Mouse (Mus musculus) CH12F3 (cell line): Measurements from ENCODE around the gene Hsf5.

Experiments
- in situ Hi-C: fragments of 300-500 bp; cut with MboI; formaldehyde crosslinking; loops from 2 replicates; pipeline ENCODE4 v1.14.3; 2020; ENCODE audit warnings: low sequenced_read_pairs

Hsf5 gene

GRCm38 (mm10) chr11:87629859-87630258 lies 12.9 kb downstream of the Hsf5 start:
- in situ Hi-C loops: no loop called here

GRCm38 (mm10) chr11:87638793-87639192 lies 21.8 kb downstream of the Hsf5 start:
- in situ Hi-C loops: no loop called here

GRCm38 (mm10) chr11:87639206-87639605 lies 22.2 kb downstream of the Hsf5 start:
- in situ Hi-C loops: no loop called here

- in situ Hi-C loops: no loop called here
These were observed 25.9 kb downstream of the Hsf5 start for GRCm38 (mm10) chr11:87642865-87643264.

GRCm38 (mm10) chr11:87654693-87655092 lies 37.7 kb downstream of the Hsf5 start:
- in situ Hi-C loops: no loop called here

GRCm38 (mm10) chr11:87659216-87659615 lies 42.3 kb downstream of the Hsf5 start:
- in situ Hi-C loops: no loop called here

- in situ Hi-C loops: loop anchor here (10.0 kb wide), 1 partner anchor 92 kb away; no protein-coding TSS in a partner anchor
These were observed 45.4 kb downstream of the Hsf5 start, which contains the start of gene Rnf43 for GRCm38 (mm10) chr11:87662407-87662806. Rnf43 (plus strand) TSS chr11:87662722.

- in situ Hi-C loops: loop anchor here (10.0 kb wide), 1 partner anchor 92 kb away; no protein-coding TSS in a partner anchor
These were observed 45.9 kb downstream of the Hsf5 start for GRCm38 (mm10) chr11:87662822-87663221.

- in situ Hi-C loops: loop anchor here (10.0 kb wide), 1 partner anchor 91 kb away; no protein-coding TSS in a partner anchor
These were observed 47.0 kb downstream of the Hsf5 start for GRCm38 (mm10) chr11:87663948-87664347.

- in situ Hi-C loops: loop anchor here (10.0 kb wide), 1 partner anchor 90 kb away; no protein-coding TSS in a partner anchor
These were observed 47.6 kb downstream of the Hsf5 start for GRCm38 (mm10) chr11:87664521-87664920.

GRCm38 (mm10) chr11:87665224-87665623 lies 48.3 kb downstream of the Hsf5 start:
- in situ Hi-C loops: loop anchor here (10.0 kb wide), 1 partner anchor 90 kb away; no protein-coding TSS in a partner anchor

- in situ Hi-C loops: loop anchor here (10.0 kb wide), 1 partner anchor 89 kb away; no protein-coding TSS in a partner anchor
These were observed 48.7 kb downstream of the Hsf5 start for GRCm38 (mm10) chr11:87665658-87666057.

- in situ Hi-C loops: loop anchor here (10.0 kb wide), 1 partner anchor 88 kb away; no protein-coding TSS in a partner anchor
These were observed 49.5 kb downstream of the Hsf5 start for GRCm38 (mm10) chr11:87666256-87667035.

- in situ Hi-C loops: loop anchor here (10.0 kb wide), 1 partner anchor 87 kb away; no protein-coding TSS in a partner anchor
These were observed 50.4 kb downstream of the Hsf5 start for GRCm38 (mm10) chr11:87667107-87668090.

GRCm38 (mm10) chr11:87673282-87673681 lies 56.3 kb downstream of the Hsf5 start:
- in situ Hi-C loops: no loop called here

GRCm38 (mm10) chr11:87675606-87676005 lies 58.6 kb downstream of the Hsf5 start:
- in situ Hi-C loops: no loop called here

GRCm38 (mm10) chr11:87677756-87678155 lies 60.8 kb downstream of the Hsf5 start:
- in situ Hi-C loops: no loop called here

- in situ Hi-C loops: no loop called here
These were observed 61.6 kb downstream of the Hsf5 start for GRCm38 (mm10) chr11:87678545-87678944.

- in situ Hi-C loops: no loop called here
These were observed 62.0 kb downstream of the Hsf5 start for GRCm38 (mm10) chr11:87678976-87679375.

GRCm38 (mm10) chr11:87680786-87681185 lies 63.8 kb downstream of the Hsf5 start:
- in situ Hi-C loops: no loop called here

GRCm38 (mm10) chr11:87682096-87682495 lies 65.1 kb downstream of the Hsf5 start:
- in situ Hi-C loops: no loop called here
